Mouse (Mus musculus): Measurements from ENCODE around the gene Gm5416. TPM values are rescaled to one million over a fixed set of nuclear protein-coding genes. Genes with fewer than 3 reads are reported as not detected.
"Not testable (repeated sequence)": the region's sequence is repeated elsewhere in the genome, so short reads cannot be mapped to it uniquely, and the experiment has no call there.

The Gm5416 gene
- polyA plus RNA-seq, 1 experiment: not detected

DNA sequence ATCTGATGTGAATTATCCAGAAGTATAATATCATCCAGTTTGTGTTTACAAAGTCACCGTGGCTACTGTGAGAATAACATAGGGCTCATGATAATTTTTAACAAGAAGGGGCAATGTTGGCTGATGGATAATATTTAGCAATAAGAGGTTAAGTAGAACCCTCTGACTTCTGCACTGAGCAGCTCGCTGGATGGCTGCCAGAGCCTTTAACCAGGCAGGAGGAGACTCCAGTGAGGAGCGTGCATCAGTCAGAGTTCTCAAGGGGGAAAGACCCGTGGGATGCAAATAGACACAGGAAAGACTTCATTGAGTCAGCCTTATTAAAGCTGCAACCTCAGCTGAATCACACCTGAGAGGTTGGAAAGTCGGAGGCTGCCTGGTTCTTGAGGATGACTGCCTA is 6.4 kb upstream of the Gm5416 start:
- no peaks in the 10 kb centered on the region for H3K4me1 ChIP-seq (ENCODE audit: control insufficient read depth, insufficient read depth, low read length)
- H3K9me3 ChIP-seq (replicated peaks; ENCODE audit: control insufficient read depth, insufficient read depth, low read length, poor library complexity, severe bottlenecking): no peaks in the 10 kb centered on the region
- no peaks in the 10 kb centered on the region for H3K36me3 ChIP-seq (ENCODE audit: control insufficient read depth, insufficient read depth, low read length, poor library complexity, severe bottlenecking)

DNA sequence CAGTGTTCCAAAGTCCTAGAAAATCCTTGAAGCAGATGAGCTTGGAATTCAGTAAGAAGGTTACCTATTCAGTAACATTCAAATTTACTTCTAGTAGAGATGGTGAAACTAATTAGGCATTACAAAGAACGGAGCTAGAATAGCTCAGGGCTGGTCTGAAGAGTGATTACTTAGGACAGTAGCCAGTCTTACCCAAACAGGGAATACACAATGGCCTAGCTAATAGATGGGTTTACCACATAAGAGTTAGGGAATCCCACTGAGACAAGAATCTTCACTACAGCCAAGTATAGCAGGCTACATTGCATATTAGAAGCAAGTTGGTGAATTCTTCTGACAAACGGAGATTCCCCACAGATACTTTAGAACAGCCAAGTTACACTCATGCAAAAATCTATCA is 4.5 kb upstream of the Gm5416 start:
- H3K27ac ChIP-seq (ENCODE audit: insufficient read depth, low read length); H3K9ac ChIP-seq (ENCODE audit: low read depth, poor library complexity, severe bottlenecking); H3K27me3 ChIP-seq (ENCODE audit: control insufficient read depth, insufficient read depth, low read length, poor library complexity, severe bottlenecking); H3K36me3 ChIP-seq (ENCODE audit: control insufficient read depth, insufficient read depth, low read length, poor library complexity, severe bottlenecking); H3K4me1 ChIP-seq (ENCODE audit: control insufficient read depth, insufficient read depth, low read length); H3K4me3 ChIP-seq (ENCODE audit: low read depth, low read length); H3K9me3 ChIP-seq (replicated peaks; ENCODE audit: control insufficient read depth, insufficient read depth, low read length, poor library complexity, severe bottlenecking): not testable (repeated sequence)

More for the DNA sequence above, 6.4 kb upstream of the Gm5416 start:
- Histone ChIP-seq H3K4me3 (ENCODE audit: low read depth, low read length) (no peak overlapping the region), H3K9ac (ENCODE audit: low read depth, poor library complexity, severe bottlenecking) (no peak overlapping the region), H3K27ac (ENCODE audit: insufficient read depth, low read length) (no peak overlapping the region), H3K27me3 (ENCODE audit: control insufficient read depth, insufficient read depth, low read length, poor library complexity, severe bottlenecking) (no peaks in the 10 kb centered on the region)
- TF ChIP-seq POLR2A (IDR thresholded peaks at IDR 0.05; ENCODE audit: insufficient read depth, low read length) (no peak), EP300 (IDR thresholded peaks at IDR 0.05; ENCODE audit: insufficient read depth, low read depth, low read length) (no peak), CTCF (IDR thresholded peaks at IDR 0.05; ENCODE audit: low read depth, low read length) (no peak)

- not testable (repeated sequence) for H3K4me3 ChIP-seq (ENCODE audit: low read depth, low read length); H3K36me3 ChIP-seq (ENCODE audit: control insufficient read depth, insufficient read depth, low read length, poor library complexity, severe bottlenecking); H3K27ac ChIP-seq (ENCODE audit: insufficient read depth, low read length); H3K9ac ChIP-seq (ENCODE audit: low read depth, poor library complexity, severe bottlenecking); H3K27me3 ChIP-seq (ENCODE audit: control insufficient read depth, insufficient read depth, low read length, poor library complexity, severe bottlenecking); H3K4me1 ChIP-seq (ENCODE audit: control insufficient read depth, insufficient read depth, low read length)
- peaks cover 19% of the 10 kb centered on the region for H3K9me3 ChIP-seq (replicated peaks; ENCODE audit: control insufficient read depth, insufficient read depth, low read length, poor library complexity, severe bottlenecking)
Observed at GRCm38 (mm10) chr16:36221168-36221567, 11.0 kb downstream of the Gm5416 start, which contains the start of gene 2010005H15Rik. Gene 2010005H15Rik (plus strand): TSS chr16:36221468.

DNA sequence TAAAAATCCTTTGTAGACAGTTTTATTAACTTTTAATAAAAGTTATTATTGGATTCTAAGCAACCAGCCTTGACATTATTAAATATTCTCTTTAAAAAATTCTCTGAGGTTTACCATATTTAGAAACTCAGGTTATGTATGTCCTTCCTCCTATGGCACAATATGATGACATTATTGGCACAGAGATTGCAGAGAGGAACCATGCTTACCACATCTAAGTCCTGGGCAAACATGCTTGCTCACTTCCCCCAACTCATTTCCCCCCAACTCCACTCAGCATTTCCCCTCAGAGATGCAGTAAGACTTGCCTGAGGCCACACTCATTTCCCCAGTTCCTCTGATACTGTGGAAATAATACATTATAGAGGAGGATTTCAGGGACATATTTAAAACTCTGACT is 50.4 kb downstream of the Gm5416 start:
- H3K9me3 ChIP-seq (replicated peaks; ENCODE audit: control insufficient read depth, insufficient read depth, low read length, poor library complexity, severe bottlenecking); H3K27ac ChIP-seq (ENCODE audit: insufficient read depth, low read length); H3K36me3 ChIP-seq (ENCODE audit: control insufficient read depth, insufficient read depth, low read length, poor library complexity, severe bottlenecking); H3K9ac ChIP-seq (ENCODE audit: low read depth, poor library complexity, severe bottlenecking); H3K27me3 ChIP-seq (ENCODE audit: control insufficient read depth, insufficient read depth, low read length, poor library complexity, severe bottlenecking); H3K4me1 ChIP-seq (ENCODE audit: control insufficient read depth, insufficient read depth, low read length); H3K4me3 ChIP-seq (ENCODE audit: low read depth, low read length): not testable (repeated sequence)

Other genes with a start within 250 kb of the Gm5416 start
- 93.0 and 103 TPM in 2 replicates for gene Kpna1, start 231.7 kb upstream of the Gm5416 start, polyA plus RNA-seq (2011; ENCODE audit: insufficient read depth, insufficient read length, low read depth, missing spikeins)
- 0.88 and 1.5 TPM in 2 replicates for gene Wdr5b, start 169.2 kb upstream of the Gm5416 start, polyA plus RNA-seq (2011; ENCODE audit: insufficient read depth, insufficient read length, low read depth, missing spikeins)
- gene Fam162a, start 138.8 kb upstream of the Gm5416 start, polyA plus RNA-seq (2011; ENCODE audit: insufficient read depth, insufficient read length, low read depth, missing spikeins): 158 and 159 TPM in 2 replicates
- gene Ccdc58, start 138.7 kb upstream of the Gm5416 start, polyA plus RNA-seq (2011; ENCODE audit: insufficient read depth, insufficient read length, low read depth, missing spikeins): 279 and 293 TPM in 2 replicates
- gene Csta1, start 79.2 kb upstream of the Gm5416 start, polyA plus RNA-seq (2011; ENCODE audit: insufficient read depth, insufficient read length, low read depth, missing spikeins): not detected in 2 replicates
- not detected in 2 replicates for gene Stfa2l1, start 53.6 kb upstream of the Gm5416 start, polyA plus RNA-seq (2011; ENCODE audit: insufficient read depth, insufficient read length, low read depth, missing spikeins)
- not detected in 2 replicates for gene Gm5483, start 26.2 kb upstream of the Gm5416 start, polyA plus RNA-seq (2011; ENCODE audit: insufficient read depth, insufficient read length, low read depth, missing spikeins)
- gene 2010005H15Rik, start 11.1 kb downstream of the Gm5416 start, polyA plus RNA-seq (2011; ENCODE audit: insufficient read depth, insufficient read length, low read depth, missing spikeins): not detected in 2 replicates
- not detected in 2 replicates for gene Stfa1, start 66.5 kb downstream of the Gm5416 start, polyA plus RNA-seq (2011; ENCODE audit: insufficient read depth, insufficient read length, low read depth, missing spikeins)
- not detected in 2 replicates for gene BC117090, start 123.9 kb downstream of the Gm5416 start, polyA plus RNA-seq (2011; ENCODE audit: insufficient read depth, insufficient read length, low read depth, missing spikeins)
- not detected in 2 replicates for gene BC100530, start 157.3 kb downstream of the Gm5416 start, polyA plus RNA-seq (2011; ENCODE audit: insufficient read depth, insufficient read length, low read depth, missing spikeins)
- gene Stfa2, start 198.1 kb downstream of the Gm5416 start, polyA plus RNA-seq (2011; ENCODE audit: insufficient read depth, insufficient read length, low read depth, missing spikeins): not detected in 2 replicates
- not detected in 2 replicates for gene Stfa3, start 245.0 kb downstream of the Gm5416 start, polyA plus RNA-seq (2011; ENCODE audit: insufficient read depth, insufficient read length, low read depth, missing spikeins)